Mouse (Mus musculus) heart, embryonic 16.5 days (tissue): ENCODE data around the gene Fancb. TPM values are rescaled to one million over a fixed set of nuclear protein-coding genes. Genes with fewer than 3 reads are reported as not detected.

Experiments
- ATAC-seq: fragments of 200-750 bp; cut with Nextera tagmentation; replicated peaks from 2 replicates; pipeline ENCODE4 v1.8.0; 2017; ENCODE audit warnings: moderate number of reproducible peaks; ENCODE audit not compliant: insufficient read depth, low FRiP score; ENCODE audit errors: extremely low read depth
- H3K27ac ChIP-seq: fragments of 300-500 bp; sonication (generic); 2 replicates; pipeline ENCODE4 v1.5.1; 2014; ENCODE audit warnings: mild to moderate bottlenecking, low read length, control low read depth, moderate library complexity
- H3K27me3 ChIP-seq: fragments of 300-500 bp; sonication (generic); 2 replicates; pipeline ENCODE4 v1.6.1; 2014; ENCODE audit warnings: low read length, mixed read lengths; ENCODE audit not compliant: control insufficient read depth, insufficient read depth
- H3K36me3 ChIP-seq: fragments of 300-500 bp; sonication (generic); 2 replicates; pipeline ENCODE4 v1.6.1; 2014; ENCODE audit not compliant: control insufficient read depth, insufficient read depth
- H3K4me1 ChIP-seq: fragments of 300-500 bp; sonication (generic); 2 replicates; pipeline ENCODE4 v1.6.1; 2014; ENCODE audit warnings: low read length, mixed read lengths; ENCODE audit not compliant: control insufficient read depth, insufficient read depth
- H3K4me2 ChIP-seq: fragments of 300-500 bp; sonication (generic); 2 replicates; pipeline ENCODE4 v1.6.1; 2014; ENCODE audit warnings: low read depth, mild to moderate bottlenecking, control low read depth, low read length
- H3K4me3 ChIP-seq: fragments of 300-500 bp; sonication (generic); 2 replicates; pipeline ENCODE4 v1.5.1; 2014; ENCODE audit warnings: mild to moderate bottlenecking, control low read depth, low read length
- H3K9ac ChIP-seq: fragments of 300-500 bp; sonication (generic); 2 replicates; pipeline ENCODE4 v1.6.1; 2014; ENCODE audit warnings: low read length, control low read depth
- H3K9me3 ChIP-seq: fragments of 300-500 bp; sonication (generic); replicated peaks from 2 replicates; pipeline ENCODE4 v1.6.1; 2016; ENCODE audit warnings: low read length; ENCODE audit not compliant: control insufficient read depth
- whole genome bisulfite sequencing: fragments of 180-500 bp; shearing (Covaris S2); extraction: QIAGEN DNeasy Blood & Tissue Kit; methylation state at CpG from one replicate; pipeline ENCODE4 v1.1.7; 2014; 5-methylcytosine and 5-hydroxymethylcytosine counted together
- polyA plus RNA-seq: library from polyadenylated mRNA; unstranded; fragments of >200 nt; fragmentation: Nextera tagmentation; extraction: Ambion mirVana; gene quantifications from 2 replicates; pipeline ENCODE4 v1.2.1, GENCODE M21; 2015

Gene Fancb
- polyA plus RNA-seq = 5.2 and 5.4 TPM in 2 replicates

DNA sequence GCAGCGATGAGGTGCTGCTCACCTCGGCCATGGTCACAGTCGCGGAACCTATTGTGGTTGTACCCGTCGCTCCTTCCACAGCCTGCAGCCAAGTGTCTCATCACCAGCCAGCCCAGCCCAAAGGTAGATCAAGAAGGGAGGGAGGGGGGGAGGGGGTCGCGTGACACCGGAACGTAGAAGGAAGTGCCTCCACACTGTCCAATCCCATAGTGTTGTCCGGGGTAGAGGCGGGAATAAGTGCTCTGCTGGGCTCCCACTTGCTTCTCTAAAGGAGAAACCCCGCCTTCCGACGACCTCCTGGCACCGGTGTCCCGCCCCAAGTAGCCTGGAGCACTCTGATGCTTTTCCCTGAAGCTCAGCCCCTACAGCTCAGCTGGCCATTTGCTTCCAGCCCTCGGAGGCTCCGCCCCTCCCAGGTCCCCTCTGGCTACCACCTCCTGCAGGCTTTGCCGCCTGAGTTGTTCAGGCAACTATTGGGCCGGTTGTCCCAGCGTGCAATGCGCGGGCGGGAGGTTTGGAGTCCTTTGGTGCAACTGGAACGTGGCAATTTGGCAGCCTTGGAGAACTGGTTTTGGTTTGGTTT is at the start of gene Fancb, which contains the start of gene Mospd2:
Gene Fancb, plus strand, starts transcription at position 400 of the 583 bp plus-strand sequence.
Gene Mospd2, minus strand, starts transcription at position 183 of the 583 bp plus-strand sequence.
- peak; percentile 99 for ATAC-seq
- no peaks in the 10 kb centered on the region for H3K9me3 ChIP-seq
- peak within 1 kb of the TSS; percentile 63; the same call in 1 of the 2 replicates for H3K27ac ChIP-seq
- peak within 1 kb of the TSS; percentile 70 for H3K4me2 ChIP-seq
- H3K4me3 ChIP-seq = peak within 1 kb of the TSS; percentile 69
- no peaks in the 10 kb centered on the region for H3K27me3 ChIP-seq
- no peaks in the 10 kb centered on the region for H3K4me1 ChIP-seq
- no peaks in the 10 kb centered on the region for H3K36me3 ChIP-seq
- 12% methylated on average over 26 of the region's 26 CpGs for WGBS
- H3K9ac ChIP-seq = peak within 1 kb of the TSS; percentile 71

DNA sequence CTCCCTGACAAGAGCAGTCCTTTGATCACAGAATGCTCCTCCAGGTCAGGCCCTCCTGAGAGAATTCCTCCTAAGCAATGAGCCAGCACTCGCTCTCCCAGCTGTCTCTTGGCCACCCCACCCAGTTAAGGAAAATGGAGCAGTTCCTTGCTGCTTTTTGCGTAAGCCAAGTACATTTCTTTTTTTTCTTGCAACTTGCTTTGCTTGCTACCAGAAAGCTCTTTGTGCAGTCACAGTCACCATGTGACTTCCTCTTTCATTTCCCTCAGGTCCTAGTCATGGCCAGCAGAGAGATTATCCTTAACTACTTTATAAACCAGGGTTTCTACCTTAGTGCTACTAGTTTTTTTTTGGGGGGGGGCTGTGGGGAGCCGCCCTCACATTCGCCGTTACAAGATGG is 38.9 kb upstream of the Fancb start:
- Histone ChIP-seq H3K9ac (no peak overlapping the region), H3K4me1 (no peaks in the 10 kb centered on the region), H3K27me3 (no peaks in the 10 kb centered on the region), H3K36me3 (peaks cover 8% of the 10 kb centered on the region), H3K9me3 (no peaks in the 10 kb centered on the region), H3K4me2 (no peak overlapping the region), H3K4me3 (no peak overlapping the region), H3K27ac (no peak overlapping the region)
- WGBS = 91% methylated on average over 5 of the region's 5 CpGs
- no peak for ATAC-seq

DNA sequence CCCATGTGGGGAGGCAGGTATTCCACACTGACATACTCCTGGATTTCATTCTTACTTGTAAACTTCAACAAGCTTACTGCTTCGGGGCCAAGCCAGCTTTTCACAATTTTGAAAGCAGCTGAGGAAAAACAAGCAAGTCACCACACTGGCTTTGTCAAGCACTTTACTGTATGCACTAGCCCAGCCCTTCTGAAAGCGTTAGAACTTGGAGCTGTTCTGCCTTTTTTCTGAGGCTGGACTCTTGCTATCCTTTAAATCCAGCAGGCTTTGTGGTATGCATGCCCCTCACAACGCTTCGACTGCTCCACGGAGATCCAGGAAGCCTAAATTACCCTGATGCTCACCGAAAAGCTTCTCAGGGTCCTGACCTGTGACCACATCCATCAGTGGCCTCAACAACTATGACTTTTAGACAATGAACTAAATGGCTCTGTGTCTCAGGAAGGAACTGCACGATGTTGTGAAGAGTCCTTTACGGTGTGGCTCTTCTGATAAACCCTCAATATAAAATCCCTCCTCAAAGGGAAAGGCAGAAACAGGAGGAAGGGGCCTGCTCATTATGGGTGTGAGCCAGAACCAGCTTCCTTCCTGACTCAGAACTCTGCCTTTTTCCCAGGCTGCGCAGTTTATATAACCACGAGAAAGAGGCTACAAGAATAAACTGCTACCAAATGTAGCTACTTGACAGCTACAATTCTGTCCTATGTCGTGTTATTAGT is 28.4 kb upstream of the Fancb start:
- ATAC-seq = 0 out of 2 replicates have a peak, but pooled peaks have one; percentile 37
- 67% methylated on average over 11 of the region's 11 CpGs for WGBS

DNA sequence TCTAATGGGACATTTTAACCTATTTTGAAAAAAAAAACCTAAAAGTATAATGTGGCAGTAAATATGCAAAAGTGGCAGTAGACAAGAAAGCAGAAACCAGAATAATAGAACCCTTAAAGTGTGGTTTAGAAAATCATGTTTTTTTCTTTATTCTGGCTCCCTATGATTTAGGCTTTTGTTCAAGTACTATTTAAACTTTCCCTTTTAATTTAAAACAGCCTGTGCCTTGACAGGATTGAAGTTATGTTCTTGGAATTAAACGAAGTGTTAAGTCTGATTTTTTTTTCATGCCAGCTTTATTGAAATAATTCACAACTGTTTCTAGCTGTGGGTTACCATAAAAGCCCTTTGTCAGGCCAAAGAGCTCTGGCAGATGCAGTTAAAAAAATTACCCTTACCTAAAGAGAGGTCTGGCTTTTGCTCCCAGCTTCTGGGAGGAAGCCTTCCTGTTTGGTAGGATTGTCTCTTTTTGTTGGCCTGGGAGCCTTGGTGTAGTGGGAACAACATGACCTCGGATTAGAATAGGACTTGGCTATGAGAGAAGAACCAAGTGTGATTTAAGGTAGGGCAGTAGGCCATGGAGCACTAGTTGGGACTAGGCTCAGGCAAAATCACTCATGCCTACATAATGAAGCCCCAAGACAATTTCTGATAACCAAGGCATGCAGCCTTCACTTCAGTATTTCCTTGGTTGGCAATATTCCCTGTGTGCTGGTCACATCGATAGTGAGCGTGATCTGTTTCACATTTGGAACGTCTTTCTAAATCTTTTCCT is 27.6 kb upstream of the Fancb start:
- WGBS = 65% methylated on average over 5 of the region's 5 CpGs

More for the DNA sequence above, 28.4 kb upstream of the Fancb start:
- no peak overlapping the region for H3K27ac ChIP-seq
- H3K4me3 ChIP-seq = no peak overlapping the region
- no peaks in the 10 kb centered on the region for H3K9me3 ChIP-seq
- H3K36me3 ChIP-seq = no peaks in the 10 kb centered on the region
- no peaks in the 10 kb centered on the region for H3K4me1 ChIP-seq
- no peak overlapping the region for H3K9ac ChIP-seq
- H3K4me2 ChIP-seq = no peak overlapping the region
- no peaks in the 10 kb centered on the region for H3K27me3 ChIP-seq

DNA sequence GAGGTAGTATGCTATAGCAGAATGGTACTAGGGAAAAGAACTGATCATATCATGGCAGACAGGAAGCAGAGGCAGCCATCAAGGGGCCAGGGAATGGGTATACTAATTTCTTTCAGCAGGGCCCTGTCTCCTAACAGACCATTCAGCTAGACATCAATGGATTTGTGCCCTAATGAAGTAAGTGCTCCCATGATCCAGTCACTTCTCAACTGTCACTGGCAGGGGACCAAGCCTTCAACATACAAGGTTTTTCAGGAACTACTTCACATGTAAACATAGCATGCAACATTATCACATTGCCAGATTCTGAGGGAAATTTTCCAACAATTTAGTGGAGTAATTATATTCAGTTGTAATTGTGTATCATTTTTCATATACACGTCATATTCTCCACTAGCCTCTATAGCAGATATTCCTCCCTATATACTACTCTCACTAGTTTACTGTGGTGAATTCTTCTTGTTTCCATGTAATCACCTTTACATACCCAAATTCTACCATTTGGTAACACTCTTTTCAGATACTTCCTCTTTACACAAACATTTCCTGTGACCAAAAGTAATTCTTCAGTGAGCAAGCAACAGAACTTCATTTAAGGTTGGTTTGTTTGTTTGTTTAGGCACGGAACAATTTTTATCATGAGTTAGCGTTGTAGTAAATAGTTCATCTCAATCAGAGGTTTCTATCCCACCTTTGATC is 14.5 kb upstream of the Fancb start:
- H3K4me3 ChIP-seq = no peak overlapping the region
- no peaks in the 10 kb centered on the region for H3K9me3 ChIP-seq
- H3K9ac ChIP-seq = no peak overlapping the region
- no peaks in the 10 kb centered on the region for H3K27me3 ChIP-seq
- no peak overlapping the region for H3K4me2 ChIP-seq
- no peak for ATAC-seq
- H3K36me3 ChIP-seq = 0 out of 2 replicates have a peak, but pooled peaks cover 2% of the 10 kb centered on the region
- 82% methylated on average over 3 of the region's 3 CpGs for WGBS
- no peak overlapping the region for H3K27ac ChIP-seq
- H3K4me1 ChIP-seq = no peaks in the 10 kb centered on the region

More for the DNA sequence above, 27.6 kb upstream of the Fancb start:
- Histone ChIP-seq H3K27ac (peak overlapping the region; percentile 4; the same call in 1 of the 2 replicates), H3K27me3 (no peaks in the 10 kb centered on the region), H3K4me1 (no peaks in the 10 kb centered on the region), H3K4me2 (no peak overlapping the region), H3K4me3 (no peak overlapping the region), H3K36me3 (no peaks in the 10 kb centered on the region), H3K9me3 (no peaks in the 10 kb centered on the region), H3K9ac (no peak overlapping the region)
- no peak for ATAC-seq

DNA sequence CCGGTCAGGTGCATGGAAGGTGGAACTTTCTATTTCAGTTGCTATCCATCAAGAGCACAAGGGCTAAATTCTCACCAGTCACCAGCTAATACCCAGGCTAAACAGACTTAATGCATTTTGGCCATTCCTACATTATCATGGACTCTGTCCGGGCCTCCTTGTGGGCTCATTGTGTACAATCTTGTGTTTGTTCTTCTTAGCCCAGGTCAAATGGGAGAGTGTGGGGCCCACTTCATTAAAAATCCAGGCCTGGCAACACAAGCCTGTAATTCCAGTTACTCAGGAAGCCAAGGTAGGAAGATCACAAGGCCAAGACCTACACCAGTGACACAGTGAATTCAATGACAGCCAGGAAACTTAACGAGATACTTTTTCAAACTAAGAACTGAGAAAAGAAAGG is 9.2 kb upstream of the Fancb start:
- Histone ChIP-seq H3K4me1 (no peaks in the 10 kb centered on the region), H3K36me3 (no peaks in the 10 kb centered on the region), H3K27me3 (no peaks in the 10 kb centered on the region), H3K27ac (no peak overlapping the region), H3K4me3 (no peak overlapping the region), H3K4me2 (no peak overlapping the region), H3K9me3 (no peaks in the 10 kb centered on the region), H3K9ac (no peak overlapping the region)
- 76% methylated on average over 3 of the region's 3 CpGs for WGBS
- no peak for ATAC-seq

DNA sequence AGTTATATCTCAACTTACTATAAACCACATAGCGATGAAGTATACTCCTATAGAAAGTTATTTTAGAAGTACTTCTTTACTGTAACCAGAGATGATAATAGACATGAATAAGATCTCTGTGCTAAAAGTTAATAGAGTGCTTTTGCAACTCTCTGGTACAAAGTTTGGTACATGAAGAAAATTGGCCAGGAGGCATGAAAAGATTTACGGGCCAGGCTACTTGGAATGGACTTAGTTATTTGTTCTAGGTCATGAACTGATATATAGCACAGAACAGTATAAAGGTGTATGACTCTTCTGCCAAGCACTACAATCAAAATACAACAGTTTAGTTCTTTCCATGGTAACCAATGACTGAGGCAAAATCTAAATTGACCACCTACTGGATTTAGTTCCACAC is 1.5 kb upstream of the Fancb start:
- Histone ChIP-seq H3K4me2 (0 out of 2 replicates have a peak overlapping the region, but pooled peaks have one; percentile 70), H3K9ac (no peak overlapping the region), H3K27me3 (no peaks in the 10 kb centered on the region), H3K4me1 (no peaks in the 10 kb centered on the region), H3K27ac (no peak overlapping the region), H3K4me3 (no peak overlapping the region), H3K36me3 (no peaks in the 10 kb centered on the region), H3K9me3 (no peaks in the 10 kb centered on the region)
- ATAC-seq = no peak
- 93% methylated on average over 2 of the region's 2 CpGs for WGBS

DNA sequence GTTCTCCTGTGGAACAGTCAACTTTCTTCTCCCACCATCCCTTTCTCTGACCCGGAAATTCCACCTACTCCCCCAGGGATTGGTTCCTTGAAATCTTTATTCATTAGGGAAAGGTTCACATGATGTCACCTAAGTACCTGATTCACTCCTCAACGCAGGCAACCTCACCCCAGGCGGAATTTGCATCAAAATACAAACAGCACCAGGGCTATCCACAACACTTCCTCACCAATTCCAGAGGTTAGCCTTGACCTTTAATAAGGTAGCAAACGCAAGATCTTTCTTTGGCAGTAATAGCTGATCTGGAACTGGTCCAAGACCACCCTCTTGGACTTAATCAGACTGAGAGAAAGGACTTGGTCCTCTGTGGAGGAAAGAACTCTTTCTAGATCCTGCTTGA is 22.7 kb downstream of the Fancb start:
- no peaks in the 10 kb centered on the region for H3K36me3 ChIP-seq
- H3K9me3 ChIP-seq = no peaks in the 10 kb centered on the region
- no peak overlapping the region for H3K4me2 ChIP-seq
- no peak overlapping the region for H3K27ac ChIP-seq
- H3K4me1 ChIP-seq = no peaks in the 10 kb centered on the region
- no peak overlapping the region for H3K4me3 ChIP-seq
- 27% methylated on average over 4 of the region's 4 CpGs for WGBS
- H3K9ac ChIP-seq = no peak overlapping the region
- H3K27me3 ChIP-seq = no peaks in the 10 kb centered on the region
- ATAC-seq = no peak
